Mouse (Mus musculus): ENCODE data around the gene AL732309.1. TPM values are rescaled to one million over a fixed set of nuclear protein-coding genes. Genes with fewer than 3 reads are reported as not detected.

AL732309.1 gene
- polyA plus RNA-seq, 1 experiment from 2014 or later, result 5.0 TPM

Other genes starting within 250 kb of the AL732309.1 start
- 44.3 and 50.0 TPM in 2 replicates for gene Nsmf, start 192.5 kb downstream of the AL732309.1 start, polyA plus RNA-seq (2014; fragmentation: Nextera tagmentation; extraction: Ambion mirVana)
- gene Entpd8, start 166.6 kb downstream of the AL732309.1 start, polyA plus RNA-seq (2014; fragmentation: Nextera tagmentation; extraction: Ambion mirVana), result 6.0 and 7.3 TPM in 2 replicates
- gene Noxa1, start 151.7 kb downstream of the AL732309.1 start, polyA plus RNA-seq (2014; fragmentation: Nextera tagmentation; extraction: Ambion mirVana), result 2.3 and 5.7 TPM in 2 replicates
- gene Nrarp, start 66.1 kb downstream of the AL732309.1 start, polyA plus RNA-seq (2014; fragmentation: Nextera tagmentation; extraction: Ambion mirVana), result 8.2 and 13.2 TPM in 2 replicates
- 14.4 and 18.1 TPM in 2 replicates for gene Tor4a, start 50.0 kb downstream of the AL732309.1 start, polyA plus RNA-seq (2014; fragmentation: Nextera tagmentation; extraction: Ambion mirVana)
- 99.1 and 107 TPM in 2 replicates for gene Nelfb, start 35.4 kb downstream of the AL732309.1 start, polyA plus RNA-seq (2014; fragmentation: Nextera tagmentation; extraction: Ambion mirVana)
- gene Stpg3, start 32.2 kb downstream of the AL732309.1 start, polyA plus RNA-seq (2014; fragmentation: Nextera tagmentation; extraction: Ambion mirVana), result 0.18 TPM in 1 of 2 replicates, not detected in the other
- gene Fam166a, start 28.1 kb downstream of the AL732309.1 start, polyA plus RNA-seq (2014; fragmentation: Nextera tagmentation; extraction: Ambion mirVana), result 0.51 TPM in 1 of 2 replicates, not detected in the other
- 524 and 576 TPM in 2 replicates for gene Tubb4b, start 22.2 kb downstream of the AL732309.1 start, polyA plus RNA-seq (2014; fragmentation: Nextera tagmentation; extraction: Ambion mirVana)
- gene Slc34a3, start 12.5 kb downstream of the AL732309.1 start, polyA plus RNA-seq (2014; fragmentation: Nextera tagmentation; extraction: Ambion mirVana), result 0.26 and 0.38 TPM in 2 replicates
- not detected in 2 replicates for gene Rnf224, start 10.1 kb downstream of the AL732309.1 start, polyA plus RNA-seq (2014; fragmentation: Nextera tagmentation; extraction: Ambion mirVana)
- 15.7 and 18.7 TPM in 2 replicates for gene Rnf208, start 4.6 kb downstream of the AL732309.1 start, polyA plus RNA-seq (2014; fragmentation: Nextera tagmentation; extraction: Ambion mirVana)
- gene Cysrt1, start 4.4 kb downstream of the AL732309.1 start, polyA plus RNA-seq (2014; fragmentation: Nextera tagmentation; extraction: Ambion mirVana), result 0.30 TPM in 1 of 2 replicates, not detected in the other
- 18.0 and 19.2 TPM in 2 replicates for gene Tmem203, start 8.6 kb upstream of the AL732309.1 start, polyA plus RNA-seq (2014; fragmentation: Nextera tagmentation; extraction: Ambion mirVana)
- 6.5 and 7.8 TPM in 2 replicates for gene Tprn, start 15.8 kb upstream of the AL732309.1 start, polyA plus RNA-seq (2014; fragmentation: Nextera tagmentation; extraction: Ambion mirVana)
- 229 and 240 TPM in 2 replicates for gene Ssna1, start 25.6 kb upstream of the AL732309.1 start, polyA plus RNA-seq (2014; fragmentation: Nextera tagmentation; extraction: Ambion mirVana)
- 100 and 110 TPM in 2 replicates for gene Anapc2, start 25.6 kb upstream of the AL732309.1 start, polyA plus RNA-seq (2014; fragmentation: Nextera tagmentation; extraction: Ambion mirVana)
- not detected in 2 replicates for gene Tmem210, start 41.3 kb upstream of the AL732309.1 start, polyA plus RNA-seq (2014; fragmentation: Nextera tagmentation; extraction: Ambion mirVana)
- not detected in 2 replicates for gene Lrrc26, start 43.1 kb upstream of the AL732309.1 start, polyA plus RNA-seq (2014; fragmentation: Nextera tagmentation; extraction: Ambion mirVana)
- gene Grin1, start 72.3 kb upstream of the AL732309.1 start, polyA plus RNA-seq (2014; fragmentation: Nextera tagmentation; extraction: Ambion mirVana), result 2.1 and 2.4 TPM in 2 replicates
- 66.3 and 73.3 TPM in 2 replicates for gene Man1b1, start 85.5 kb upstream of the AL732309.1 start, polyA plus RNA-seq (2014; fragmentation: Nextera tagmentation; extraction: Ambion mirVana)
- 24.1 and 26.5 TPM in 2 replicates for gene Dpp7, start 109.5 kb upstream of the AL732309.1 start, polyA plus RNA-seq (2014; fragmentation: Nextera tagmentation; extraction: Ambion mirVana)
- gene Uap1l1, start 118.8 kb upstream of the AL732309.1 start, polyA plus RNA-seq (2014; fragmentation: Nextera tagmentation; extraction: Ambion mirVana), result 36.3 and 46.0 TPM in 2 replicates
- 43.2 and 47.4 TPM in 2 replicates for gene Sapcd2, start 125.5 kb upstream of the AL732309.1 start, polyA plus RNA-seq (2014; fragmentation: Nextera tagmentation; extraction: Ambion mirVana)
- gene Entpd2, start 149.0 kb upstream of the AL732309.1 start, polyA plus RNA-seq (2014; fragmentation: Nextera tagmentation; extraction: Ambion mirVana), result 5.9 and 7.4 TPM in 2 replicates
- gene Npdc1, start 152.5 kb upstream of the AL732309.1 start, polyA plus RNA-seq (2014; fragmentation: Nextera tagmentation; extraction: Ambion mirVana), result 42.2 and 45.4 TPM in 2 replicates
- 0.15 TPM in 1 of 2 replicates, not detected in the other for gene Fut7, start 176.4 kb upstream of the AL732309.1 start, polyA plus RNA-seq (2014; fragmentation: Nextera tagmentation; extraction: Ambion mirVana)
- 4.8 and 4.9 TPM in 2 replicates for gene Abca2, start 181.8 kb upstream of the AL732309.1 start, polyA plus RNA-seq (2014; fragmentation: Nextera tagmentation; extraction: Ambion mirVana)
- gene Clic3, start 210.0 kb upstream of the AL732309.1 start, polyA plus RNA-seq (2014; fragmentation: Nextera tagmentation; extraction: Ambion mirVana), result 1.8 and 2.0 TPM in 2 replicates
- gene Paxx, start 214.2 kb upstream of the AL732309.1 start, polyA plus RNA-seq (2014; fragmentation: Nextera tagmentation; extraction: Ambion mirVana), result 25.0 and 27.4 TPM in 2 replicates
- gene Ptgds, start 223.2 kb upstream of the AL732309.1 start, polyA plus RNA-seq (2014; fragmentation: Nextera tagmentation; extraction: Ambion mirVana), result 6.2 and 7.9 TPM in 2 replicates
- gene Lcn12, start 247.0 kb upstream of the AL732309.1 start, polyA plus RNA-seq (2014; fragmentation: Nextera tagmentation; extraction: Ambion mirVana), result not detected in 2 replicates